Mouse (Mus musculus) small intestine, adult 2 months (tissue): Measurements from ENCODE around the gene Mx1. TPM values are rescaled to one million over a fixed set of nuclear protein-coding genes. Genes with fewer than 3 reads are reported as not detected.
A peak's percentile ranks its signal among the peaks of the same experiment; 100 is the strongest.

ENCODE experiments used
- H3K27ac ChIP-seq: fragments of 200-500 bp; 2 replicates; pipeline ENCODE4 v1.5.1; 2012; ENCODE audit warnings: low read depth, low read length, control low read depth, inconsistent platforms; ENCODE audit not compliant: insufficient read depth
- H3K27me3 ChIP-seq: fragments of 200-500 bp; 2 replicates; pipeline ENCODE4 v1.6.1; 2012; ENCODE audit warnings: mild to moderate bottlenecking, moderate library complexity, low read length, inconsistent platforms; ENCODE audit not compliant: control insufficient read depth, insufficient read depth
- H3K36me3 ChIP-seq: fragments of 200-500 bp; 2 replicates; pipeline ENCODE4 v1.6.1; 2012; ENCODE audit warnings: mild to moderate bottlenecking, low read length, control low read depth, inconsistent platforms; ENCODE audit not compliant: control insufficient read depth, insufficient read depth
- H3K4me1 ChIP-seq: fragments of 200-500 bp; 2 replicates; pipeline ENCODE4 v1.6.1; 2012; ENCODE audit warnings: low read length, inconsistent platforms, mixed read lengths; ENCODE audit not compliant: control insufficient read depth, insufficient read depth, insufficient read length
- H3K4me3 ChIP-seq: fragments of 200-500 bp; 2 replicates; pipeline ENCODE4 v1.5.1; 2012; ENCODE audit warnings: low read depth, mild to moderate bottlenecking, control low read depth, inconsistent platforms, low read length, moderate library complexity
- CTCF ChIP-seq: fragments of 200-500 bp; IDR thresholded peaks from 2 replicates; pipeline ENCODE4 v1.5.1; 2012; ENCODE audit warnings: low read depth, mild to moderate bottlenecking, control low read depth, inconsistent platforms, low read length, moderate library complexity, mixed read lengths; ENCODE audit not compliant: insufficient replicate concordance, insufficient read length; ENCODE audit errors: extremely low read depth
- POLR2A ChIP-seq: fragments of 200-500 bp; IDR thresholded peaks from 2 replicates; pipeline ENCODE4 v1.6.1; 2012; ENCODE audit warnings: low read depth, mild to moderate bottlenecking, control low read depth, inconsistent platforms, low read length, moderate library complexity
- WGBS: fragments of 180-500 bp; shearing (Covaris S2); methylation state at CpG from one replicate; pipeline ENCODE4 v1.1.7; 2018; 5-methylcytosine and 5-hydroxymethylcytosine counted together
- polyA plus RNA-seq: library from polyadenylated mRNA; depleted of rRNA; stranded (reverse); fragments of >200 nt; gene quantifications from 2 replicates; pipeline ENCODE4 v1.2.3, GENCODE M21; 2012

Gene Mx1
- polyA plus RNA-seq, 1 experiment, result 1.2 TPM

GRCm38 (mm10) chr16:97475581-97475980 lies 12.9 kb upstream of the Mx1 start:
- WGBS, result 39% methylated on average over 3 of the region's 3 CpGs
- Histone ChIP-seq H3K27ac (peak overlapping the region; percentile 69), H3K4me1 (peaks cover 30% of the 10 kb centered on the region), H3K27me3 (no peaks in the 10 kb centered on the region), H3K36me3 (peaks cover 43% of the 10 kb centered on the region), H3K4me3 (no peak overlapping the region)
- TF ChIP-seq CTCF (no peak), POLR2A (no peak)

- Histone ChIP-seq H3K4me1 (peaks cover 30% of the 10 kb centered on the region), H3K27me3 (no peaks in the 10 kb centered on the region), H3K4me3 (no peak overlapping the region), H3K36me3 (peaks cover 37% of the 10 kb centered on the region), H3K27ac (0 out of 2 replicates have a peak overlapping the region, but pooled peaks have one; percentile 69)
- no peak for TF ChIP-seq CTCF
- no peak for TF ChIP-seq POLR2A
- WGBS, result 78% methylated on average over 2 of the region's 2 CpGs
Measured at GRCm38 (mm10) chr16:97474671-97475070, 12.0 kb upstream of the Mx1 start.

- Histone ChIP-seq H3K4me3 (no peak overlapping the region), H3K36me3 (peaks cover 9% of the 10 kb centered on the region), H3K27ac (peak overlapping the region; percentile 90), H3K27me3 (no peaks in the 10 kb centered on the region), H3K4me1 (peaks cover 19% of the 10 kb centered on the region)
- TF ChIP-seq CTCF, result no peak
- TF ChIP-seq POLR2A, result no peak
- 34% methylated on average over 4 of the region's 4 CpGs for WGBS
Measured at GRCm38 (mm10) chr16:97467993-97468791, 5.5 kb upstream of the Mx1 start.

- Histone ChIP-seq H3K27me3 (no peaks in the 10 kb centered on the region), H3K4me1 (peaks cover 23% of the 10 kb centered on the region), H3K27ac (peak overlapping the region; percentile 90), H3K4me3 (no peak overlapping the region), H3K36me3 (peaks cover 5% of the 10 kb centered on the region; the same call in 1 of the 2 replicates)
- 24% methylated on average over 3 of the region's 3 CpGs for WGBS
- TF ChIP-seq POLR2A, result no peak
- TF ChIP-seq CTCF, result no peak
Measured at GRCm38 (mm10) chr16:97467472-97467871, 4.8 kb upstream of the Mx1 start.

- H3K27me3 ChIP-seq, result no peaks in the 10 kb centered on the region
- H3K27ac ChIP-seq, result no peak overlapping the region
- 63% methylated on average over 4 of the region's 4 CpGs for WGBS
- peaks cover 3% of the 10 kb centered on the region; the same call in 1 of the 2 replicates for H3K36me3 ChIP-seq
- peaks cover 25% of the 10 kb centered on the region for H3K4me1 ChIP-seq
- H3K4me3 ChIP-seq, result no peak overlapping the region
- no peak for TF ChIP-seq POLR2A
- no peak for TF ChIP-seq CTCF
Measured at GRCm38 (mm10) chr16:97466182-97466957, 3.7 kb upstream of the Mx1 start.

- H3K36me3 ChIP-seq, result no peaks in the 10 kb centered on the region; the same call in 1 of the 2 replicates
- 80% methylated on average over 2 of the region's 2 CpGs for WGBS
- no peak for TF ChIP-seq CTCF
- TF ChIP-seq POLR2A, result no peak
- no peaks in the 10 kb centered on the region for H3K27me3 ChIP-seq
- H3K27ac ChIP-seq, result no peak overlapping the region
- no peak overlapping the region for H3K4me3 ChIP-seq
- peaks cover 10% of the 10 kb centered on the region for H3K4me1 ChIP-seq
Measured at GRCm38 (mm10) chr16:97461271-97461670, 1.4 kb downstream of the Mx1 start.

- peaks cover 10% of the 10 kb centered on the region for H3K4me1 ChIP-seq
- TF ChIP-seq CTCF (no peak), POLR2A (no peak)
- no peaks in the 10 kb centered on the region for H3K27me3 ChIP-seq
- H3K36me3 ChIP-seq, result no peaks in the 10 kb centered on the region; the same call in 1 of the 2 replicates
- WGBS, result 73% methylated on average over 1 of the region's 1 CpGs
- H3K27ac ChIP-seq, result no peak overlapping the region
- no peak overlapping the region for H3K4me3 ChIP-seq
Measured at GRCm38 (mm10) chr16:97459831-97460230, 2.9 kb downstream of the Mx1 start.
